ENCODE assay signal across 9 mouse cellular contexts in the genomic region with DNA sequence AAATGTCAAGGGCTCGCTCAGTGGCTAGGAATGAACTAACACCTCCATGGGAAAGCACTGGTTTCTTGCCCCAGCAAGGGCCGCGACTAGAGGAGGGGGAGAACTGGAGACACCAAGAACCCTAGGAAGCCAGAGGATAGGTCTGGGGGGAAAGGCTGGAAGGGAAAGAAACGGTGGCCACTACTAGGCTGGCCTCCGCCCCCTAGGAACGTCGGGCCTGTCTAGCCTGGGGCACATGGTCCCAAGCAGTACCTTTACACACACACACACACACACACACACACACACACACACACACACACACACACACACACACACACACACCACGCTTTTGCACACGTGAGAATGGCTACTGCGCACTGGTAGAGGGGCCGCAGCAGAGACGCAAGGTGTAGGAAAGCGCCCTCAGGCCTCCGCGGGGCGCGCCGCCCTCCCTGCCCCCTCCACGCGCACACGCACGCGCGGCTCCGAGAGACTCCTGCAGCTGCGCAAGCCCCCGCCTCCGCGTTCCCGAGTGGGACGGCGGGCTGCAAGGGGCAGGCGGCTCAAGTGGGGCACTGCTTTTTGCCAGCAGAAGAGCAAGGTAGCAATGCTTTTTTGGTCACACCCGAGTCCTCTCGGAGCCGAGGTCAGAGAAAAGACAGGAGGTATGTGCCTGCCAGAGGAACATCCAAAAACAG.
DNase-seq lines count a peak whose midpoint lies in the region; ATAC-seq and TF ChIP-seq lines count a peak whose summit lies in the region.
"Had no signal": no experiment of that assay in that cellular context is flagged by ENCODE, and none has a peak within 500 bp of the region (broad histone marks: within the 10 kb centered on the region; RNA-seq: fewer than 3 reads in every experiment).

No protein-coding gene starts in this region.

- no peak overlapping the region for H3K27ac ChIP-seq in kidney, adult 2 months (ENCODE audit: insufficient read depth, low read depth, low read length)
- peak overlapping the region; percentile 98 for H3K27ac ChIP-seq in cerebellum, adult 2 months (ENCODE audit: insufficient read depth, low read length)
- no peak overlapping the region; the same call in 1 of the 2 replicates for H3K27ac ChIP-seq in intestine, postnatal 0 days (ENCODE audit: low read depth, low read length)
- H3K27ac ChIP-seq in liver, embryonic 12.5 days = no peak overlapping the region

- peak overlapping the region; percentile 29; the same call in 1 of the 2 replicates for H3K4me3 ChIP-seq in kidney, adult 2 months (ENCODE audit: insufficient read depth, low read depth, low read length)
- H3K4me3 ChIP-seq in cerebellum, adult 2 months (replicated peaks; ENCODE audit: insufficient read depth, low read depth, low read length) = peak overlapping the region; percentile 95
- peak overlapping the region; percentile 51 for H3K4me3 ChIP-seq in intestine, postnatal 0 days (ENCODE audit: low read depth, low read length)
- H3K4me3 ChIP-seq in liver, embryonic 12.5 days = peak overlapping the region; percentile 46

- H3K4me1 ChIP-seq in kidney, adult 2 months (ENCODE audit: control insufficient read depth, insufficient read depth, low read length) = peaks cover 6% of the 10 kb centered on the region
- H3K4me1 ChIP-seq in cerebellum, adult 2 months (ENCODE audit: control insufficient read depth, insufficient read depth, low read length) = peaks cover 13% of the 10 kb centered on the region
- 0 out of 2 replicates have a peak, but pooled peaks cover 3% of the 10 kb centered on the region for H3K4me1 ChIP-seq in intestine, postnatal 0 days (replicated peaks; ENCODE audit: control insufficient read depth, insufficient read depth, low read length)
- H3K4me1 ChIP-seq in liver, embryonic 12.5 days = peaks cover 21% of the 10 kb centered on the region

- no peaks in the 10 kb centered on the region for H3K27me3 ChIP-seq in kidney, adult 2 months (replicated peaks; ENCODE audit: control insufficient read depth, insufficient read depth, low read length)
- no peaks in the 10 kb centered on the region for H3K27me3 ChIP-seq in cerebellum, adult 2 months (ENCODE audit: control insufficient read depth, insufficient read depth, low read length)
- peaks cover 27% of the 10 kb centered on the region for H3K27me3 ChIP-seq in intestine, postnatal 0 days (replicated peaks; ENCODE audit: control insufficient read depth, insufficient read depth, low read length)
- peaks cover 57% of the 10 kb centered on the region for H3K27me3 ChIP-seq in liver, embryonic 12.5 days (replicated peaks)
- H3K27me3 ChIP-seq: Patski had no signal

- DNase-seq in kidney, adult 2 months = peak; percentile 11
- DNase-seq in kidney, adult 11 months = no peak
- peak; percentile 83 to 85 for DNase-seq in cerebellum, adult 2 months
- DNase-seq in frontal cortex, postnatal 25 days (ENCODE audit: low spot score in 2 of 2) = peak; percentile 47 to 50
- DNase-seq in right cerebral cortex, postnatal 10 days (ENCODE audit: low spot score in 2 of 2) = peak; percentile 78 to 83
- no peak for DNase-seq in MN1 (ENCODE audit: low spot score)

- no peak for TF ChIP-seq CTCF in kidney, adult 2 months (conservative IDR thresholded peaks at IDR 0.05; ENCODE audit: insufficient read depth, insufficient read length, low read depth, low read length)
- no peak for TF ChIP-seq CTCF in cerebellum, adult 2 months (IDR thresholded peaks at IDR 0.05; ENCODE audit: borderline replicate concordance, insufficient read depth, low read depth, low read length)
- TF ChIP-seq CTCF in intestine, postnatal 0 days (IDR thresholded peaks at IDR 0.05; ENCODE audit: low read depth) = no peak

- peak; percentile 28; the same call in 1 of the 2 replicates for ATAC-seq in intestine, postnatal 0 days
- ATAC-seq in liver, embryonic 12.5 days = peak; percentile 11; the same call in 1 of the 2 replicates

- WGBS in kidney, adult 2 months = 10% methylated on average over 36 of the region's 36 CpGs
- WGBS in cerebellum, adult 2 months = under 1% methylated on average over 36 of the region's 36 CpGs
- WGBS in intestine, postnatal 0 days = 2% methylated on average over 35 of the region's 36 CpGs
- under 1% methylated on average over 24 of the region's 36 CpGs for WGBS in liver, embryonic 12.5 days (ENCODE audit: insufficient replicate concordance)

- no peaks in the 10 kb centered on the region for H3K36me3 ChIP-seq in kidney, adult 2 months (ENCODE audit: control insufficient read depth, insufficient read depth, low read length)
- H3K36me3 ChIP-seq in intestine, postnatal 0 days (ENCODE audit: control insufficient read depth, insufficient read depth) = no peaks in the 10 kb centered on the region
- H3K36me3 ChIP-seq in liver, embryonic 12.5 days = no peaks in the 10 kb centered on the region

- TF ChIP-seq POLR2A in kidney, adult 2 months (IDR thresholded peaks at IDR 0.05; ENCODE audit: low read depth, low read length) = no peak
- peak; percentile 45; the same call in 1 of the 2 replicates for TF ChIP-seq POLR2A in cerebellum, adult 2 months (IDR thresholded peaks at IDR 0.05; ENCODE audit: borderline replicate concordance, insufficient read depth, low read length)

- peak overlapping the region; percentile 87 for H3K4me2 ChIP-seq in intestine, postnatal 0 days (replicated peaks; ENCODE audit: low read depth)
- H3K4me2 ChIP-seq in liver, embryonic 12.5 days = peak overlapping the region; percentile 68

- no peaks in the 10 kb centered on the region for H3K9me3 ChIP-seq in intestine, postnatal 0 days (ENCODE audit: control insufficient read depth)
- no peaks in the 10 kb centered on the region for H3K9me3 ChIP-seq in liver, embryonic 12.5 days (replicated peaks)

- H3K9ac ChIP-seq in intestine, postnatal 0 days (ENCODE audit: low read depth, low read length) = peak overlapping the region; percentile 37; the same call in 1 of the 2 replicates
- H3K9ac ChIP-seq in liver, embryonic 12.5 days = no peak overlapping the region; the same call in 1 of the 2 replicates

Comparison
In these comparisons a context has a peak if more than half of its experiments do, and no peak if none do; other contexts are left out.
1. DNase-seq: peak in kidney, adult 2 months (single experiment), cerebellum, adult 2 months (2 of 2), frontal cortex, postnatal 25 days (2 of 2) and right cerebral cortex, postnatal 10 days (2 of 2); none in kidney, adult 11 months (single experiment) and MN1 (single experiment).
2. H3K4me3 ChIP-seq: peak in every context shown above with its lines; median percentile 95 in cerebellum, adult 2 months; 51 in intestine, postnatal 0 days; 46 in liver, embryonic 12.5 days; 29 in kidney, adult 2 months.